Mouse (Mus musculus) neural tube, embryonic 10.5 days (tissue): ENCODE measurements around the gene Polr1d.

Experiments used
- DNase-seq: peaks from one replicate; pipeline ENCODE4 v3.0.0-alpha.2; 2017; ENCODE audit warnings: low spot score; ENCODE audit errors: extremely low spot score

Gene Polr1d

GRCm38 (mm10) chr5:147086816-147087215, 10.0 kb downstream of the Polr1d start:
- no peak for DNase-seq

- DNase-seq = no peak
Measured at GRCm38 (mm10) chr5:147089836-147090235, 13.0 kb downstream of the Polr1d start.

GRCm38 (mm10) chr5:147090256-147090963, 13.6 kb downstream of the Polr1d start:
- no peak for DNase-seq

- no peak for DNase-seq
Measured at GRCm38 (mm10) chr5:147092448-147092847, 15.6 kb downstream of the Polr1d start.

- DNase-seq = no peak
Measured at GRCm38 (mm10) chr5:147094296-147094695, 17.4 kb downstream of the Polr1d start.

GRCm38 (mm10) chr5:147096586-147096985, 19.7 kb downstream of the Polr1d start:
- no peak for DNase-seq

- DNase-seq = no peak
Measured at GRCm38 (mm10) chr5:147098667-147099066, 21.8 kb downstream of the Polr1d start.

GRCm38 (mm10) chr5:147100180-147100579, 23.3 kb downstream of the Polr1d start:
- no peak for DNase-seq

- no peak for DNase-seq
Measured at GRCm38 (mm10) chr5:147102295-147102694, 25.4 kb downstream of the Polr1d start.

GRCm38 (mm10) chr5:147107276-147107675, 30.4 kb downstream of the Polr1d start:
- DNase-seq = no peak

- no peak for DNase-seq
Measured at GRCm38 (mm10) chr5:147108861-147109591, 32.2 kb downstream of the Polr1d start.

- DNase-seq = no peak
Measured at GRCm38 (mm10) chr5:147114738-147115137, 37.9 kb downstream of the Polr1d start.

GRCm38 (mm10) chr5:147115631-147116030, 38.8 kb downstream of the Polr1d start:
- DNase-seq = no peak

- no peak for DNase-seq
Measured at GRCm38 (mm10) chr5:147117027-147117426, 40.2 kb downstream of the Polr1d start.

- no peak for DNase-seq
Measured at GRCm38 (mm10) chr5:147121146-147121545, 44.3 kb downstream of the Polr1d start.

GRCm38 (mm10) chr5:147124794-147125193, 47.9 kb downstream of the Polr1d start:
- no peak for DNase-seq

- DNase-seq = no peak
Measured at GRCm38 (mm10) chr5:147125542-147126185, 48.8 kb downstream of the Polr1d start.

GRCm38 (mm10) chr5:147127860-147128259, 51.0 kb downstream of the Polr1d start:
- DNase-seq = no peak

GRCm38 (mm10) chr5:147129484-147129883, 52.6 kb downstream of the Polr1d start:
- DNase-seq = no peak

GRCm38 (mm10) chr5:147131912-147132311, 55.1 kb downstream of the Polr1d start:
- DNase-seq = no peak

GRCm38 (mm10) chr5:147133662-147134061, 56.8 kb downstream of the Polr1d start:
- DNase-seq = peak; percentile 31
